Mouse (Mus musculus) frontal cortex, postnatal 10 days (tissue): ENCODE measurements around the gene Elp6.
A peak's percentile ranks its signal among the peaks of the same experiment; 100 is the strongest.

ENCODE experiments used
- DNase-seq, 2 experiments: peaks; one replicate each; pipeline ENCODE4 v3.0.0; 2022; ENCODE audit warnings: low spot score in 2 of 2, mixed read lengths in 1 of 2

The Elp6 gene

GRCm38 (mm10) chr9:110304969-110305651 lies at the start of gene Elp6:
Gene Elp6, plus strand, starts transcription at chr9:110305173.
- peak; percentile 85 to 91 for DNase-seq

GRCm38 (mm10) chr9:110255407-110256019 lies 49.5 kb upstream of the Elp6 start:
- no peak for DNase-seq

- no peak for DNase-seq
Measured at GRCm38 (mm10) chr9:110258646-110259045, 46.3 kb upstream of the Elp6 start.

- DNase-seq, result no peak
Measured at GRCm38 (mm10) chr9:110259118-110259517, 45.9 kb upstream of the Elp6 start.

GRCm38 (mm10) chr9:110263181-110263580 lies 41.8 kb upstream of the Elp6 start:
- no peak for DNase-seq

GRCm38 (mm10) chr9:110264991-110265390 lies 40.0 kb upstream of the Elp6 start:
- DNase-seq, result no peak

GRCm38 (mm10) chr9:110268416-110268815 lies 36.6 kb upstream of the Elp6 start:
- no peak for DNase-seq

- no peak for DNase-seq
Measured at GRCm38 (mm10) chr9:110272330-110272729, 32.6 kb upstream of the Elp6 start.

GRCm38 (mm10) chr9:110273507-110273906 lies 31.5 kb upstream of the Elp6 start:
- no peak for DNase-seq

GRCm38 (mm10) chr9:110275882-110276281 lies 29.1 kb upstream of the Elp6 start:
- no peak for DNase-seq

- DNase-seq, result peak; percentile 67 to 85
Measured at GRCm38 (mm10) chr9:110277431-110277881, 27.5 kb upstream of the Elp6 start.

GRCm38 (mm10) chr9:110284075-110284697 lies 20.8 kb upstream of the Elp6 start:
- DNase-seq, result no peak

- DNase-seq, result peak; percentile 55 to 77
Measured at GRCm38 (mm10) chr9:110287321-110287924, 17.6 kb upstream of the Elp6 start.

GRCm38 (mm10) chr9:110293254-110293718 lies 11.7 kb upstream of the Elp6 start:
- peak; percentile 44 to 53 for DNase-seq

- no peak for DNase-seq
Measured at GRCm38 (mm10) chr9:110293873-110294415, 11.0 kb upstream of the Elp6 start.

- no peak for DNase-seq
Measured at GRCm38 (mm10) chr9:110294786-110295185, 10.2 kb upstream of the Elp6 start.

- peak; percentile 66 to 85 for DNase-seq
Measured at GRCm38 (mm10) chr9:110296867-110297627, 7.9 kb upstream of the Elp6 start.

- DNase-seq, result no peak
Measured at GRCm38 (mm10) chr9:110304516-110304915, 457 bp upstream of the Elp6 start.

GRCm38 (mm10) chr9:110306371-110306770 lies 1.4 kb downstream of the Elp6 start:
- DNase-seq, result no peak

- DNase-seq, result no peak
Measured at GRCm38 (mm10) chr9:110314706-110315105, 9.7 kb downstream of the Elp6 start.

- DNase-seq, result no peak
Measured at GRCm38 (mm10) chr9:110315410-110315809, 10.4 kb downstream of the Elp6 start.
